Mouse (Mus musculus): ENCODE data around the gene Krt222. TPM values are rescaled to one million over a fixed set of nuclear protein-coding genes. Genes with fewer than 3 reads are reported as not detected.
"Not testable (repeated sequence)": the region's sequence is repeated elsewhere in the genome, so short reads cannot be mapped to it uniquely, and the experiment has no call there.

Krt222 gene
- total and polyA plus RNA-seq, 3 experiments: 6.8 to 31.0 (median 26.9) TPM

DNA sequence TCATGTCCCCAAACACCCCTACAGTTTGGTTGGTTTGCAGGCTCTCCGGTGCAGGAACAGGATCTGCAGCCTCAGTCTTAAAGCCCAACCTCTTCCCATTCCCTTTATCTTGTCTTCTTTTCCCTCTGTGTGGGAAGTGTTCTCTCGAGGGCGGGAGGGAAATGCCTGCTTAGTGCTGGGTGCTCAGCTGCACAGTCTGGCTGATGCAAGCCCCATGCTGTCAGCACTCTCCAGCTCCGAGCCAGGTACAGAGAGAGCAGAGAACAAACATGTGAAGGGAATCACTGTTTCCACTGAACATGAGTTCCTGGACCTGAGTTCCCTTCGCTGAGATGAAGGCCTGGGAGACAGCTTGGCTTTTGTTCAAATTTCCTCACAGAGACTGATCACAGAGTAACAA is 6.4 kb upstream of the Krt222 start:
- 25% methylated on average over 5 of the region's 5 CpGs for WGBS
- no peaks in the 10 kb centered on the region for H3K27me3 ChIP-seq (ENCODE audit: control insufficient read depth, insufficient read depth, low read length)
- H3K27ac ChIP-seq: no peak overlapping the region
- no peaks in the 10 kb centered on the region for H3K4me1 ChIP-seq (ENCODE audit: control insufficient read depth, insufficient read depth, low read length)
- no peak for DNase-seq
- no peak overlapping the region for H3K9ac ChIP-seq (ENCODE audit: low read depth, low read length)
- TF ChIP-seq EP300 (IDR thresholded peaks at IDR 0.05; ENCODE audit: insufficient read depth, low read depth, low read length): no peak
- TF ChIP-seq POLR2A (IDR thresholded peaks at IDR 0.05; ENCODE audit: insufficient read depth, low read depth, low read length): no peak
- TF ChIP-seq CTCF (IDR thresholded peaks at IDR 0.05): no peak
- intact Hi-C loops (cut with DNase I): no loop called here
- H3K36me3 ChIP-seq (ENCODE audit: control insufficient read depth, insufficient read depth, low read length): no peaks in the 10 kb centered on the region
- H3K4me3 ChIP-seq: no peak overlapping the region
- H3K79me2 ChIP-seq (replicated peaks; ENCODE audit: control insufficient read depth, insufficient read depth, low read length): no peaks in the 10 kb centered on the region

DNA sequence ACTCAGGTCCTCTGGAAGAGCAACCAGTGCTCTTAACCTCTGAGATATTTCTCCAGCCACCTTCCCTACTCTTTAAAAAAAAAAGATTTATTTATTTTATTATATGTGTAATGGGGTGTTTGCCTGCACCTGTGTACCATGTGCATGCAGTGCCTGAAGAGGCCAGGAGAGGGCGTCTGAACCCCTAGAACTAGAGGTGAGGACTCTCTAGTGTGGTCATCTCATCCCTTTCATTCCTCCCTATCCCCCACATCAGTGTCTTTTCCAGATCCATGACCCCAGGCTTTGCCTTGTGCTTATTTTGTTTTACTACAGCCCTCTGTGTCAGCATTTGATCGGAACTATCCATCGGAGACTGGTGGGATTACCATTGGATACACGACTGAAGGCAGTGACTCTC is 5.2 kb upstream of the Krt222 start:
- Histone ChIP-seq H3K9ac (ENCODE audit: low read depth, low read length) (no peak overlapping the region), H3K4me1 (ENCODE audit: control insufficient read depth, insufficient read depth, low read length) (no peaks in the 10 kb centered on the region), H3K4me3 (no peak overlapping the region), H3K36me3 (ENCODE audit: control insufficient read depth, insufficient read depth, low read length) (no peaks in the 10 kb centered on the region), H3K79me2 (replicated peaks; ENCODE audit: control insufficient read depth, insufficient read depth, low read length) (no peaks in the 10 kb centered on the region), H3K27me3 (ENCODE audit: control insufficient read depth, insufficient read depth, low read length) (no peaks in the 10 kb centered on the region), H3K27ac (no peak overlapping the region)
- intact Hi-C loops (cut with DNase I): loop anchor here (2.0 to 5.0 kb wide), 2 partner anchors 44 to 62 kb away; no protein-coding TSS in a partner anchor
- peak; percentile 64 for TF ChIP-seq CTCF (IDR thresholded peaks at IDR 0.05)
- no peak for TF ChIP-seq EP300 (IDR thresholded peaks at IDR 0.05; ENCODE audit: insufficient read depth, low read depth, low read length)
- no peak for DNase-seq
- 62% methylated on average over 4 of the region's 4 CpGs for WGBS

DNA sequence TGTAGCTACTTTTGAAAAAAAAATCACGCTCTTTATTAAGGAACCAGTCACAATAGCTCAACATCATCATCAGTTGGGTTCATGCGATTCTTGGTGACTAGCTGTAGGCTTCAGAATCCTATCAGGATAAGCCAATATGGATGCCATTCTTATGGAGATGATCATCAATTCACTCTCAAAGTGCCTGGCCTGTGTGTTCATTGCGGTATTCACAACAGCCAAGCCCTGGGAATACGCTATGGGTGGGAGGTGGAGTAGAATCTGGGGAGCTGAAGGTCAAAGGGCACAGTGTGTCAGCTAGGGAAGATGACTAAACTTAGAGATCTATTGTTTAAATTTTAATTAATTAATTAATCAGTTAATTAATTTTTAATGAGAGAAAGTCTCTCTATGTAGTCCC is 4.0 kb upstream of the Krt222 start:
- Histone ChIP-seq H3K9ac (ENCODE audit: low read depth, low read length) (no peak overlapping the region), H3K4me3 (no peak overlapping the region), H3K4me1 (ENCODE audit: control insufficient read depth, insufficient read depth, low read length) (no peaks in the 10 kb centered on the region), H3K36me3 (ENCODE audit: control insufficient read depth, insufficient read depth, low read length) (no peaks in the 10 kb centered on the region), H3K27me3 (ENCODE audit: control insufficient read depth, insufficient read depth, low read length) (no peaks in the 10 kb centered on the region), H3K79me2 (replicated peaks; ENCODE audit: control insufficient read depth, insufficient read depth, low read length) (no peaks in the 10 kb centered on the region), H3K27ac (no peak overlapping the region)
- intact Hi-C loops (cut with DNase I): loop anchor here (2.0 to 5.0 kb wide), 2 partner anchors 45 to 61 kb away; no protein-coding TSS in a partner anchor
- TF ChIP-seq EP300 (IDR thresholded peaks at IDR 0.05; ENCODE audit: insufficient read depth, low read depth, low read length): no peak
- TF ChIP-seq CTCF (IDR thresholded peaks at IDR 0.05): no peak
- TF ChIP-seq POLR2A (IDR thresholded peaks at IDR 0.05; ENCODE audit: insufficient read depth, low read depth, low read length): no peak
- WGBS: 96% methylated on average over 4 of the region's 4 CpGs
- DNase-seq: no peak

DNA sequence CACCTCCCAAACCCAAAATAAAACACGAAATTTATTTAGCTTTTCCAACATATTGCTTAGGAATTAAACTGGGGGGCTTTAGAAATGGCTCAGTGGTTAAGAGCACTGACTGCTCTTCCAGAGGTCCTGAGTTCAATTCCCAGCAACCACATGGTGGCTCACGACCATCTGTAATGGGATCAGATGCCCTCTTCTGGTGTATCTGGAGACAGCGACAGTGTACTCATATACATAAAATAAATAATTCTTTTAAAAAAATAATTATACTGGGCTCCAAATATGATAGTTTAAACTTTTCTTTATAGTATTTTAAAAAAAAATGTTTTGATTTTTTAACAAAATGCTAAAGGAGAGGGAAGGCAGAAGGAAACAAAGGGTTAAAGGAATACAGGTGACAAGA is 634 bp upstream of the Krt222 start:
- not testable (repeated sequence) for H3K4me3 ChIP-seq; H3K9ac ChIP-seq (ENCODE audit: low read depth, low read length); DNase-seq; H3K27ac ChIP-seq; H3K79me2 ChIP-seq (replicated peaks; ENCODE audit: control insufficient read depth, insufficient read depth, low read length); H3K27me3 ChIP-seq (ENCODE audit: control insufficient read depth, insufficient read depth, low read length); H3K4me1 ChIP-seq (ENCODE audit: control insufficient read depth, insufficient read depth, low read length); H3K36me3 ChIP-seq (ENCODE audit: control insufficient read depth, insufficient read depth, low read length)
- WGBS: 51% methylated on average over 3 of the region's 3 CpGs
- intact Hi-C loops (cut with DNase I): loop anchor here (2.0 kb wide), 1 partner anchor 38 kb away; no protein-coding TSS in a partner anchor
- TF ChIP-seq CTCF (IDR thresholded peaks at IDR 0.05): peak; percentile 50

DNA sequence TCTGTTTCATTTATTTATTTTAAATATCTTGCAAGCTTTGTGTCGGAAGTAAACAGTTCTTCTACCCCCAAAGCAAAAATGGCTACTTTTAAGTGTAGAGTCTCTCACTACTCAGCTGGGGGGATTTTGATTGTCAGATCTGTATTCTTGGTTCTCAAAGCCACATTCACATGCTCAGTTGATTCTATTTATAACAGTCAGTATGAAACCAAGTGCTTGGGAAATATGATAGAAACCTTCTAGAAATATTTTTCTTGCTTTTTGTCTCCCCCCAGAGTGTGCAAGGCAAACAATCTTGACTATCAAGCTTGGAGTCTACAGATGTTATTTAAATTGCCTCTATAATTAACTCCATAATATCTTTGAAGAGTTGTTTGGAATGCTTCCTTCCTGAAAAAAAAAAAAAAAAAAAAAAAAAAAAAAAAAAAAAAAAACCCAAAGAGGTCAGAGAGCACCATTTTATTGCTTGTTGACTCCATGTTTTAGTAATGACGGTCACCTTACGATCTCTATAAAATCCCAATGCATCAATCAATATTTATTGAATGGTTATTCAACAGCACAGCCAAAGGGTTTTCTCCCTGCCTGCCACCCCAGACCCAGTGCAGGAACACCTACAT is 575 bp downstream of the Krt222 start:
- intact Hi-C loops (cut with DNase I): no loop called here

DNA sequence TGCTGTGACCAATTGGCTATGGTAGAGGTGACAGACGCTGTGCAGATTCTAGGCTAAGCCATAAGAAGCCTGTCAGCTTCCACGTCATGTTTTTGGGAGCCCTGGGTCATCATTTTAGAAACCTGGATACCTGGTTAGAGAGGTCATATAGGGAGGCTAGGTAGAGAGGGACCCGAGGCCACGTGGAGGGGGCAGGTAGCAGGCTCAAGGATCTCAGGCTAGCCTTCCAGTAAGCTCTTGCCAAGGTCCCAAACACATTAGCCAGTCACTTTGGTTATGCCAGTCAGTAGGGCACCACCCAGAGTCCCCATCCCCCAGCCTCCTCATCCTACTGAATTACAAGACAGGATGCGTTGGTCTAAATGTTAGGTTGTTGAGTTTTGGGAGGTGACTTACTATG is 1.8 kb downstream of the Krt222 start:
- TF ChIP-seq EP300 (IDR thresholded peaks at IDR 0.05; ENCODE audit: insufficient read depth, low read depth, low read length) (no peak), POLR2A (IDR thresholded peaks at IDR 0.05; ENCODE audit: insufficient read depth, low read depth, low read length) (no peak), CTCF (IDR thresholded peaks at IDR 0.05) (no peak)
- Histone ChIP-seq H3K27ac (no peak overlapping the region), H3K4me3 (no peak overlapping the region), H3K27me3 (ENCODE audit: control insufficient read depth, insufficient read depth, low read length) (no peaks in the 10 kb centered on the region), H3K4me1 (ENCODE audit: control insufficient read depth, insufficient read depth, low read length) (peaks cover 2% of the 10 kb centered on the region), H3K79me2 (replicated peaks; ENCODE audit: control insufficient read depth, insufficient read depth, low read length) (no peaks in the 10 kb centered on the region), H3K36me3 (ENCODE audit: control insufficient read depth, insufficient read depth, low read length) (no peaks in the 10 kb centered on the region), H3K9ac (ENCODE audit: low read depth, low read length) (no peak overlapping the region)
- intact Hi-C loops (cut with DNase I): no loop called here
- 71% methylated on average over 5 of the region's 5 CpGs for WGBS
- DNase-seq: no peak

More for the DNA sequence above, 575 bp downstream of the Krt222 start:
- no peak for DNase-seq
- H3K27ac ChIP-seq: peak overlapping the region; percentile 87
- H3K36me3 ChIP-seq (ENCODE audit: control insufficient read depth, insufficient read depth, low read length): no peaks in the 10 kb centered on the region
- no peaks in the 10 kb centered on the region for H3K27me3 ChIP-seq (ENCODE audit: control insufficient read depth, insufficient read depth, low read length)
- no peaks in the 10 kb centered on the region for H3K79me2 ChIP-seq (replicated peaks; ENCODE audit: control insufficient read depth, insufficient read depth, low read length)
- WGBS: 26% methylated on average over 3 of the region's 3 CpGs
- peak; percentile 22; the same call in 1 of the 2 replicates for TF ChIP-seq CTCF (IDR thresholded peaks at IDR 0.05)
- TF ChIP-seq POLR2A (IDR thresholded peaks at IDR 0.05; ENCODE audit: insufficient read depth, low read depth, low read length): no peak
- TF ChIP-seq EP300 (IDR thresholded peaks at IDR 0.05; ENCODE audit: insufficient read depth, low read depth, low read length): no peak
- peaks cover 2% of the 10 kb centered on the region for H3K4me1 ChIP-seq (ENCODE audit: control insufficient read depth, insufficient read depth, low read length)
- H3K9ac ChIP-seq (ENCODE audit: low read depth, low read length): peak overlapping the region; percentile 69
- H3K4me3 ChIP-seq: peak overlapping the region; percentile 54

Measured in heart, adult 2 months (tissue).